Mouse (Mus musculus): Measurements from ENCODE around the gene Ubxn6.

- TF ChIP-seq CTCF (IDR thresholded peaks at IDR 0.05; ENCODE audit: extremely low read depth, insufficient read depth, insufficient read length, insufficient replicate concordance) (no peak), POLR2A (IDR thresholded peaks at IDR 0.05; ENCODE audit: low read depth, low read length) (no peak)
Measured at GRCm38 (mm10) chr17:56106981-56107380, 32.2 kb upstream of the Ubxn6 start.
